Mouse (Mus musculus) forebrain, embryonic 12.5 days (tissue): ENCODE results near the gene Gabrb1. TPM values are rescaled to one million over a fixed set of nuclear protein-coding genes. Genes with fewer than 3 reads are reported as not detected.
A peak's percentile ranks its signal among the peaks of the same experiment; 100 is the strongest.

Source experiments
- ATAC-seq: fragments of 200-750 bp; cut with Nextera tagmentation; 2 replicates; pipeline ENCODE4 v1.8.0; 2017; ENCODE audit warnings: moderate TSS enrichment; ENCODE audit not compliant: low FRiP score
- H3K27ac ChIP-seq: fragments of 300-500 bp; sonication (generic); 2 replicates; pipeline ENCODE4 v1.5.1; 2016; ENCODE audit warnings: mild to moderate bottlenecking
- H3K27me3 ChIP-seq: fragments of 300-500 bp; sonication (generic); 2 replicates; pipeline ENCODE4 v1.6.1; 2016; ENCODE audit warnings: mild to moderate bottlenecking
- H3K36me3 ChIP-seq: fragments of 300-500 bp; sonication (generic); replicated peaks from 2 replicates; pipeline ENCODE4 v1.6.1; 2016; ENCODE audit warnings: mild to moderate bottlenecking
- H3K4me1 ChIP-seq: fragments of 300-500 bp; sonication (generic); 2 replicates; pipeline ENCODE4 v1.6.1; 2016
- H3K4me2 ChIP-seq: fragments of 300-500 bp; sonication (generic); 2 replicates; pipeline ENCODE4 v1.6.1; 2016; ENCODE audit warnings: mild to moderate bottlenecking, moderate library complexity
- H3K4me3 ChIP-seq: fragments of 300-500 bp; sonication (generic); replicated peaks from 2 replicates; pipeline ENCODE4 v1.5.1; 2016; ENCODE audit warnings: mild to moderate bottlenecking
- H3K9ac ChIP-seq: fragments of 300-500 bp; sonication (generic); 2 replicates; pipeline ENCODE4 v1.6.1; 2016; ENCODE audit warnings: mild to moderate bottlenecking
- H3K9me3 ChIP-seq: fragments of 300-500 bp; sonication (generic); 2 replicates; pipeline ENCODE4 v1.6.1; 2016
- WGBS: fragments of 180-500 bp; shearing (Covaris S2); methylation state at CpG from one replicate; pipeline ENCODE4 v1.1.7; 2016; 5-methylcytosine and 5-hydroxymethylcytosine counted together
- polyA plus RNA-seq: library from polyadenylated mRNA; unstranded; fragments of >200 nt; fragmentation: Nextera tagmentation; extraction: Ambion mirVana; gene quantifications from 2 replicates; pipeline ENCODE4 v1.2.1, GENCODE M21; 2016

The Gabrb1 gene
- polyA plus RNA-seq, 1 experiment from 2014 or later: 2.0 TPM

DNA sequence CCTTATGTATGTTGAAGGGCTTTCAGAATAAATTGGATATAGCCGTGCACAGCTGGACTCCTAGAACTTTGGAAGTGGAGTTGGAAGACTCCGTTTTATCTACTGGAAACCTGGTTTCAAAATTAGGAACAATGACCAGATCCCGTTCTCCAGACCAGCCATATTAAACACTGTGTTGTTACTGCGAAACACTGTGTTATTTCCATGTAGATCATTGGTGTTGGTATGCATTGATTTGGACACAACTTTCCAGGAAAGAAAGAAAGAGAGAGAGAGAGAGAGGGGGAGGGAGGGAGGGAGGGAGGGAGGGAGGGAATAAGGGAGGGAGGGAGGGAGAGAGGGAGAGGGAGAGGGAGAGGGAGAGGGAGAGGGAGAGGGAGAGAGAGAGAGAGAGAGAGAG is 517.1 kb downstream of the Gabrb1 start:
- Histone ChIP-seq H3K4me2 (peak overlapping the region; percentile 22), H3K9me3 (no peaks in the 10 kb centered on the region), H3K36me3 (no peaks in the 10 kb centered on the region), H3K27me3 (no peaks in the 10 kb centered on the region), H3K4me3 (no peak overlapping the region; the same call in 1 of the 2 replicates), H3K9ac (no peak overlapping the region), H3K27ac (peak overlapping the region; percentile 53; the same call in 1 of the 2 replicates), H3K4me1 (no peaks in the 10 kb centered on the region; the same call in 1 of the 2 replicates)
- 61% methylated on average over 4 of the region's 4 CpGs for WGBS
- ATAC-seq: no peak

DNA sequence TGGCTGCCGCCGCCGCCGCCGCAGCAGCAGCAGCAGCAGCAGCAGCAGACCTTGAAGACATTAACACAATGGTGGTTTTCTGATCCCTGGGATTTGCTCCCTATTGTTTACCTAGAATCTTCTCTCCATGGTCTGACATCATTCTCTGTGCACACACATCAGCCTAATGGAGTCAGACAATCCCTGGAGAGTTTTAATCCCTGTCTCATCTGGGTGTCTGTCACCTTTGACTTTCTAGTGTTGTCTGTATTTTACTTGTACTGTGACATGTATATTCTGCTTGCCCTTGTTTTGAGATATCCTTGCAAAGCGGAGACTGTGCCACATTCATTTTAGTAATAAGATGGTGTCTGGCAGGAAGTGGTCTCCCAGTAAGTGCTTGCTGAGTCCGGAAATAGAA is 517.6 kb downstream of the Gabrb1 start:
- Histone ChIP-seq H3K4me2 (peak overlapping the region; percentile 22), H3K27me3 (no peaks in the 10 kb centered on the region), H3K9ac (no peak overlapping the region), H3K4me3 (no peak overlapping the region; the same call in 1 of the 2 replicates), H3K4me1 (no peaks in the 10 kb centered on the region; the same call in 1 of the 2 replicates), H3K27ac (peak overlapping the region; percentile 53; the same call in 1 of the 2 replicates), H3K36me3 (no peaks in the 10 kb centered on the region), H3K9me3 (no peaks in the 10 kb centered on the region)
- WGBS: 11% methylated on average over 7 of the region's 7 CpGs
- peak; percentile 69 for ATAC-seq

DNA sequence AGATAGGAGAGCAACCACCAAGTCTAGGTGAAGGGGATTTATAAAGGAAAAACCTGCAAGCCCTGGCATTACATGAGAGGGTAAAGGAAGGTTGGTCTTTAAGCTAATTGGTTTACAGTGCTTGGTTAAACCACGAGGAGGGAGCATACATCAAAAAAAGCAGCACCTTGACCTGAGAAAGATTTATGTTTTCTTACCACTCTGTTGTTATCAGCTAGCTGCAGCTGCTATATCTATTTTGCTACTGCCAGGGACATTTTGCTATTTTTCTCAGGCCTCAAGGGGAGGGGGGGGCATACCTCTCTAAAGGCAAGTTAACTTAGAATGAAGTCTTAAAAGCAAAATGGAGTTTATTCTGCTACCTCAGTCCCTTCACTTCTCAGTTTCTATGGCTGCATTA is 523.3 kb downstream of the Gabrb1 start:
- no peak overlapping the region for H3K27ac ChIP-seq
- H3K27me3 ChIP-seq: no peaks in the 10 kb centered on the region
- ATAC-seq: no peak
- no peaks in the 10 kb centered on the region for H3K36me3 ChIP-seq
- no peak overlapping the region for H3K4me3 ChIP-seq
- no peak overlapping the region for H3K4me2 ChIP-seq
- no peaks in the 10 kb centered on the region for H3K9me3 ChIP-seq
- H3K4me1 ChIP-seq: no peaks in the 10 kb centered on the region
- 50% methylated on average over 1 of the region's 1 CpGs for WGBS
- H3K9ac ChIP-seq: no peak overlapping the region

DNA sequence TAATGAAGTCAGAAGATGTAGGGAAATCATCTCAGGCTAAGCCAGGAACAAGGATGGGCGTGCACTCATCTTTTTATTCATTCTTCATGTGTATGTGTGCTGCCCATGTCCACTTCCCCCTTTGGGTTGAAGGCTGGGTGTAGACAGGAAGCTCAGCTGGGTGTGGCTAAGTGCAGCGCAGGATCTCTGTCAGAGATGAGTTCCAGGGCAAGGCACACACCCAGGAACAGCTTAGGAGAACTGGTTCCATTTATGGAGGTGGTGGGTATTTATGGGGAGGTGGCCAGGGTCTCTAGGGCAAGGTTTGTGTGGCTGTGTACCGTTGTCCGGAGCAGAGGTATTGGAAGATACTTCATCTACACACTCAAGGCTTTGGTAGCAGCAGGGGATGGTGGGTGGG is 524.9 kb downstream of the Gabrb1 start:
- no peak overlapping the region for H3K27ac ChIP-seq
- H3K4me1 ChIP-seq: no peaks in the 10 kb centered on the region
- H3K4me3 ChIP-seq: no peak overlapping the region
- 86% methylated on average over 4 of the region's 4 CpGs for WGBS
- H3K9me3 ChIP-seq: no peaks in the 10 kb centered on the region
- no peaks in the 10 kb centered on the region for H3K36me3 ChIP-seq
- no peak overlapping the region for H3K9ac ChIP-seq
- ATAC-seq: no peak
- no peak overlapping the region for H3K4me2 ChIP-seq
- H3K27me3 ChIP-seq: no peaks in the 10 kb centered on the region

DNA sequence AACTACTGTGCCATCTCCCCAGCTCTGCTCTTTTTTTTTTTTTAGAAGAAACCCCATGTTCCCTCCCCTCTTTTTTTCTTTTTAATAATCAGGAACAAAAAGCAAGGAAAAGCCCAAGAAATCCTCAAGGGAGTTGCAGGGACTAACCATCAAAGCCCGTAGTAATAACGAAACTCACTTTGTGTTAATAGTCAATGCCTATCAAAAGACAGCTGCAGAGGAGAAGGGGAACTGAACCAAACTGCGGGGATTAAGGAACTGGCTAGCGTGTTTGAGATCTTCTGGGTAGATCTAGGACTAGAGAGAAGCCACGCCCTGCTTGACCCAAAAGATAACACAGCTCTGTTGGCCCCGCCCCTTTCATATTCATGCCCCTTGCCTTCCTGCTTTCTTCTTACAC is 526.0 kb downstream of the Gabrb1 start:
- Histone ChIP-seq H3K27me3 (no peaks in the 10 kb centered on the region), H3K27ac (no peak overlapping the region), H3K9me3 (no peaks in the 10 kb centered on the region), H3K4me1 (no peaks in the 10 kb centered on the region), H3K36me3 (no peaks in the 10 kb centered on the region), H3K4me2 (no peak overlapping the region), H3K4me3 (no peak overlapping the region), H3K9ac (no peak overlapping the region)
- ATAC-seq: no peak
- 80% methylated on average over 6 of the region's 6 CpGs for WGBS

DNA sequence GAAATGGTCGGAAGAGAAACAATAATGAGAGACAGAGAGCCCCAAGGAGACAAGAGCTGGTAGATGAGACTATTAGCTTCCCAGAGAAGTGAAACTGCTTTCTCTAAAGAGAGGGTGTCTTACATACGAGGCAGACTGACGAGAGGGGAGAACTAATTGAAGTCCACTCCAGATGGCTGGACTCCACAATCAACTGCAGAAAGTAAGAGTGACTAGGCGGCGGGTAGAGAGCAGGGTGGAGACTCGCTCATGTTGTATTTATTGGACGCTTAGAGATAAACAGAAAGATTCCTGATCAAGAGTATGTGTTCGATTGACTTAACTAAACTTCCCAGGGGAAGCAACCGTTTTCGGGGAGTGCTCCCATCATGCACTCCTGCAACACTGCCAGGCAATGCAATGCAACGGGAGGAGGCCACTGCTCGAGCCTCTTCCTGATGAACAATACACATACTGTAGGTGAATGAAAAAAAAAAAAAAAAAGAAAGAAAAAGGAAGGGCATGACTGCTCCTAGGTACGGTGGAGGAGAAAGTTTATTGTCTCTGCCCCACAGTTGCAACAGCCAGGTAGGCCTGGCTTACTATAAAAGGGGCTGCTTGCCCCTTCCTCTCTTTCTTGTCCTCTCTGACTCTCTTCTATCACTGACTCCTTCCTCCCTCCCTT is 526.7 kb downstream of the Gabrb1 start:
- no peaks in the 10 kb centered on the region for H3K9me3 ChIP-seq
- ATAC-seq: no peak
- H3K36me3 ChIP-seq: no peaks in the 10 kb centered on the region
- H3K27ac ChIP-seq: no peak overlapping the region
- H3K9ac ChIP-seq: no peak overlapping the region
- H3K4me2 ChIP-seq: no peak overlapping the region
- 88% methylated on average over 13 of the region's 13 CpGs for WGBS
- H3K27me3 ChIP-seq: no peaks in the 10 kb centered on the region
- H3K4me1 ChIP-seq: no peaks in the 10 kb centered on the region
- no peak overlapping the region for H3K4me3 ChIP-seq

DNA sequence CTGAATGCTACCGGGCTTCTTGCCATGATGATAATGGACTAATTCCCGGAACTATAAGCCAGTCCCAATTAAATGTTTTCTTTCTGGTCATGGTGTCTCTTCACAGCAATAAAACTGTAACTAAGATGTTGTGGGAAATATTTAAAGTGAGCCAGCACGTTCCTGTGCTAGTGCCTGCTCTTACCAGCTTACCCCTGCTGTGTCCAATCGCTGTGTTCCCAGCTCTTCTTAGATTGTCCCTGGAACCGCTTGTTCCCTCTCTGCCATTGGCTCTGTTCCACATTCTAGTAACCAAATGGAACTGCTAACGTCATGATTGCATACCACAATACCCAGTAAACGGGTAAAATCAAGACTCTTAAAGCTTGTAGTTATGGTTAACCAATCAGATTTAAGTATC is 533.2 kb downstream of the Gabrb1 start:
- H3K4me2 ChIP-seq: no peak overlapping the region
- no peaks in the 10 kb centered on the region for H3K9me3 ChIP-seq
- no peak overlapping the region for H3K9ac ChIP-seq
- ATAC-seq: no peak
- no peaks in the 10 kb centered on the region for H3K4me1 ChIP-seq
- H3K27ac ChIP-seq: no peak overlapping the region
- H3K4me3 ChIP-seq: no peak overlapping the region
- no peaks in the 10 kb centered on the region for H3K36me3 ChIP-seq
- H3K27me3 ChIP-seq: no peaks in the 10 kb centered on the region
- WGBS: 86% methylated on average over 7 of the region's 7 CpGs

DNA sequence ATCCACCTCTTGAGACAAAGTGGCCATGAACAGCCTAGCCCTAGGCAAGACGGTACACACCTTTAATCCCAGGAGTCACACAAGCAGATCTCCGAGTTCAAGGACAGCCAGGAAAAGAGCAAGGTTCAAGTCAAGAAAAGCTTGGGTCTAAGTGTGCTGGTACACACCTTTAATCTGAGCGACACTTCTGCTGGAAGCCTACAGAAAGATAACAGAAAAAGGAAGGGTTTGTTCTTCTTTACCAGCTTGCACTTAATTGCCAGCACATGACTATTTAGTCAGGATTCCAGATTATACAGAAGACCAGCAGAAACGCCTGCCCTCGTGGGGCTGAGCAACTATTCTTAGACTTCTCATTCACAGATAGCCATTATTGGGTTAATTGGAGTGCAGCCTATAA is 534.0 kb downstream of the Gabrb1 start:
- WGBS: 82% methylated on average over 5 of the region's 5 CpGs

DNA sequence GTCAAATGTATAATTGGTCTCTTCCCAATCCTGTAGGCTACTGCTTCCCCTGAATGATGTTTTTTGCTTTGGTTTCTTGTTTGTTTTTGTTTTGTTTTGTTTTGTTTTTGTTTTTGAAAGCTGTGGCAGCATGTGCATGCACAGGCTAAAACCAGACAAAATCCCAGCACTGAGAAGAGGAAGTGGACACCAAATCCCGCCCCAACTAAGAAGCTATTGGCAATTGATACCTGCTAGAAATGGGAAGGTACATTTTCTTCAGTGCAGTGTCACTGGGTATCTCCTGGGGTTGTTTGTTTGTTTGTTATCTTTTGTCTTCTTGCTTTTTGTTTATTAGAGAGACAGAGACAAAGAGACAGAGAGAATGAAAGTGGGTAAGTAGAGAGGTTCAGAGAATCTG is 537.5 kb downstream of the Gabrb1 start:
- H3K4me2 ChIP-seq: no peak overlapping the region
- H3K4me1 ChIP-seq: no peaks in the 10 kb centered on the region
- H3K9ac ChIP-seq: no peak overlapping the region
- no peaks in the 10 kb centered on the region for H3K9me3 ChIP-seq
- no peaks in the 10 kb centered on the region for H3K36me3 ChIP-seq
- no peak overlapping the region for H3K4me3 ChIP-seq
- H3K27me3 ChIP-seq: no peaks in the 10 kb centered on the region
- no peak overlapping the region for H3K27ac ChIP-seq
- ATAC-seq: no peak
- 90% methylated on average over 1 of the region's 1 CpGs for WGBS

More for the DNA sequence above, 534.0 kb downstream of the Gabrb1 start:
- H3K4me1 ChIP-seq: no peaks in the 10 kb centered on the region
- H3K27ac ChIP-seq: no peak overlapping the region
- H3K4me2 ChIP-seq: no peak overlapping the region
- no peak for ATAC-seq
- no peak overlapping the region for H3K9ac ChIP-seq
- no peaks in the 10 kb centered on the region for H3K36me3 ChIP-seq
- H3K4me3 ChIP-seq: no peak overlapping the region
- H3K9me3 ChIP-seq: no peaks in the 10 kb centered on the region
- no peaks in the 10 kb centered on the region for H3K27me3 ChIP-seq

Other genes starting within 250 kb of the Gabrb1 start
- not detected in 2 replicates for gene Cox7b2, start 109.9 kb upstream of the Gabrb1 start, polyA plus RNA-seq
- 3.7 and 4.5 TPM in 2 replicates for gene Gabra4, start 195 bp downstream of the Gabrb1 start, polyA plus RNA-seq